Mouse (Mus musculus) bone marrow, adult 2 months (tissue): ENCODE measurements around the gene Col4a1. TPM values are rescaled to one million over a fixed set of nuclear protein-coding genes. Genes with fewer than 3 reads are reported as not detected.

Experiments
- H3K27ac ChIP-seq: fragments of 200-500 bp; 2 replicates; pipeline ENCODE4 v1.5.1; 2012; ENCODE audit warnings: low read depth, mild to moderate bottlenecking, control low read depth, inconsistent platforms, low read length; ENCODE audit not compliant: control insufficient read depth, poor library complexity, insufficient read depth
- H3K4me1 ChIP-seq: fragments of 200-500 bp; 2 replicates; pipeline ENCODE4 v1.6.1; 2011; ENCODE audit warnings: low read length; ENCODE audit not compliant: control insufficient read depth, insufficient read depth
- H3K4me3 ChIP-seq: fragments of 200-500 bp; replicated peaks from 2 replicates; pipeline ENCODE3; 2011; ENCODE audit warnings: mild to moderate bottlenecking, low read depth, low read length, control low read depth; ENCODE audit not compliant: control insufficient read depth
- CTCF ChIP-seq: fragments of 200-500 bp; IDR thresholded peaks from 2 replicates; pipeline ENCODE4 v1.5.1; 2011; ENCODE audit warnings: low read length, control low read depth; ENCODE audit not compliant: control insufficient read depth, insufficient read depth
- POLR2A ChIP-seq: fragments of 200-500 bp; IDR thresholded peaks from 2 replicates; pipeline ENCODE4 v1.6.1; 2011; ENCODE audit warnings: low read depth, mild to moderate bottlenecking, control low read depth, low read length, borderline replicate concordance; ENCODE audit not compliant: control insufficient read depth
- WGBS: fragments of 180-500 bp; shearing (Covaris S2); methylation state at CpG from one replicate; pipeline ENCODE4 v1.1.7; 2018; 5-methylcytosine and 5-hydroxymethylcytosine counted together
- polyA plus RNA-seq: library from polyadenylated mRNA; stranded (reverse); fragments of >200 nt; gene quantifications from 2 replicates; pipeline ENCODE4 v1.2.4, GENCODE M21; 2011; ENCODE audit warnings: low replicate concordance; ENCODE audit not compliant: missing spikeins, insufficient read depth, insufficient read length

The Col4a1 gene
- polyA plus RNA-seq, 1 experiment, result 6.7 TPM

- H3K4me3 ChIP-seq, result no peak overlapping the region
- WGBS, result 80% methylated on average over 6 of the region's 6 CpGs
- no peak for TF ChIP-seq POLR2A
- no peak for TF ChIP-seq CTCF
- H3K27ac ChIP-seq, result no peak overlapping the region
- H3K4me1 ChIP-seq, result no peaks in the 10 kb centered on the region
Measured at GRCm38 (mm10) chr8:11351355-11351754, 38.7 kb upstream of the Col4a1 start.

GRCm38 (mm10) chr8:11348622-11349021, 36.0 kb upstream of the Col4a1 start:
- no peak overlapping the region for H3K27ac ChIP-seq
- no peak overlapping the region for H3K4me3 ChIP-seq
- TF ChIP-seq POLR2A, result no peak
- TF ChIP-seq CTCF, result no peak
- H3K4me1 ChIP-seq, result no peaks in the 10 kb centered on the region
- 76% methylated on average over 11 of the region's 11 CpGs for WGBS

- Histone ChIP-seq H3K27ac (no peak overlapping the region), H3K4me3 (no peak overlapping the region), H3K4me1 (no peaks in the 10 kb centered on the region)
- WGBS, result 61% methylated on average over 9 of the region's 9 CpGs
- TF ChIP-seq POLR2A (no peak), CTCF (no peak)
Measured at GRCm38 (mm10) chr8:11347699-11348098, 35.1 kb upstream of the Col4a1 start.

GRCm38 (mm10) chr8:11346225-11346624, 33.6 kb upstream of the Col4a1 start:
- TF ChIP-seq POLR2A (no peak), CTCF (no peak)
- Histone ChIP-seq H3K4me3 (no peak overlapping the region), H3K27ac (no peak overlapping the region), H3K4me1 (no peaks in the 10 kb centered on the region)
- 80% methylated on average over 10 of the region's 10 CpGs for WGBS

- TF ChIP-seq CTCF (no peak), POLR2A (no peak)
Measured at GRCm38 (mm10) chr8:11344459-11344858, 31.8 kb upstream of the Col4a1 start.

GRCm38 (mm10) chr8:11341111-11341566, 28.5 kb upstream of the Col4a1 start:
- Histone ChIP-seq H3K27ac (no peak overlapping the region), H3K4me1 (peaks cover 4% of the 10 kb centered on the region; the same call in 1 of the 2 replicates), H3K4me3 (no peak overlapping the region)
- WGBS, result 4% methylated on average over 3 of the region's 3 CpGs
- TF ChIP-seq CTCF (no peak), POLR2A (no peak)

More at GRCm38 (mm10) chr8:11344459-11344858, 31.8 kb upstream of the Col4a1 start:
- Histone ChIP-seq H3K4me1 (peaks cover 4% of the 10 kb centered on the region; the same call in 1 of the 2 replicates), H3K27ac (no peak overlapping the region), H3K4me3 (no peak overlapping the region)
- 81% methylated on average over 9 of the region's 9 CpGs for WGBS

GRCm38 (mm10) chr8:11340310-11341110, 27.9 kb upstream of the Col4a1 start:
- no peak overlapping the region for H3K4me3 ChIP-seq
- TF ChIP-seq POLR2A, result no peak
- no peak for TF ChIP-seq CTCF
- WGBS, result 15% methylated on average over 12 of the region's 12 CpGs
- peaks cover 4% of the 10 kb centered on the region; the same call in 1 of the 2 replicates for H3K4me1 ChIP-seq
- H3K27ac ChIP-seq, result no peak overlapping the region

GRCm38 (mm10) chr8:11338507-11338906, 25.9 kb upstream of the Col4a1 start:
- no peak overlapping the region for H3K4me3 ChIP-seq
- H3K27ac ChIP-seq, result no peak overlapping the region
- peaks cover 4% of the 10 kb centered on the region; the same call in 1 of the 2 replicates for H3K4me1 ChIP-seq
- TF ChIP-seq CTCF (no peak), POLR2A (no peak)
- WGBS, result 83% methylated on average over 9 of the region's 9 CpGs
